Mouse (Mus musculus) brain, embryonic 18.5 days (tissue): Measurements from ENCODE around the gene Sprtn.

Source experiments
- DNase-seq: peaks from one replicate; pipeline ENCODE4 v3.0.0-alpha.2; 2012; ENCODE audit warnings: low read depth, low spot score

Gene Sprtn

DNA sequence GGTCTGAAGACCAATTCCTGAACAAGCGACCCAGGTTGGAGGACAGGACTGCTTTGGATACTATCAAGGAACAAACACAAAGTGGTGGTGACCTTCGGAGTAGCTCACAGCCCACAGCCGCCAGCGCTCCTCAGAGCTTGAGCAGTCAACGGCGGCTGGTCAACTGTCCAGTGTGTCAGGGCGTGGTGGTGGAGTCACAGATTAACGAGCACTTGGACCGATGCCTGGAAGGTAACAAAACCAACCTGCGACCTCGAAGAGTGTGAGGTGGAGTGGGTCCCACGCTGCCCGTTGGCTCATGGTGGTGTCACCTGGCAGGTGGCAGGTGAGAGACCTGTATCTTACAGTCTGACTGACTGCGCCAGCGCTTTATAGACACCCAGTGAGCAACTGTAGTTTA lies 5.5 kb downstream of the Sprtn start:
- no peak for DNase-seq

DNA sequence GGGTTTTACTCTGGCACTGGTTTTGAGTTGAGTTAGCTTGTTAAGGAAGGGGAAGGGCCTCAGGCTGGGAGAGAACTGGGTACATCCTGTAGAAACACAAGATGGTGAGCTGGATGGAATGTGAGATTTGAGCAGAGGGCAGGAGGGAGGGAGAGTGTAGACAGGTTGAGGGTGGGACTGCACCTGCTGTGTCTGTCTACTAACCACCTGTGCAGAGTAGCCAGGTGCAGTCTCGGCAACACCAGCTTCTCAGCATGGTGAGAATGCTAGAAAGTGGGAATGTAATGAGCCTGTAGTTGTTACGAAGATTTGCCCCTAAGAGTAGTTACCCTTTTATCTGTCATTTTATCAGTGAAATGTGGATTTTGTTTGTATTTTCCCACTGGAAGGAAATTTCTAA lies 7.8 kb downstream of the Sprtn start:
- DNase-seq = no peak

DNA sequence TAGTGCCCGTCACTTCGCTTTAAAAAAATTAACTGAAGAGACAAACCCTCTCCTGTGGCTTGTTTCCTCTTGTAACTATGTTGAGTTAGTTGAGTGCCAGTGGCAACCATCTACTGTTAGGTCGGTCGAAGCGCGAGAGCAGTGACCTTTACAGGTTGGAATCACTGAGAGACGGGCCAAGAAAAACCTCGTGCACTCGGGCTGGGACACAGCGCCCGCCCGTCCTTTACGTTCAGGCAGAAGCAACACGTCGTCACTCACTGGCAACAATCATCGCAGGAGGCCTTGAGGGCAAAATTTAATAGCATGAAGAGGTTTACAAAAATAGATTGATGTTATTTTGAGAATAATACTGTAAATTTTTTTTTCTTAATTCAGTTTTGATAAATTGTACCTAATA lies 12.2 kb downstream of the Sprtn start:
- DNase-seq = no peak

DNA sequence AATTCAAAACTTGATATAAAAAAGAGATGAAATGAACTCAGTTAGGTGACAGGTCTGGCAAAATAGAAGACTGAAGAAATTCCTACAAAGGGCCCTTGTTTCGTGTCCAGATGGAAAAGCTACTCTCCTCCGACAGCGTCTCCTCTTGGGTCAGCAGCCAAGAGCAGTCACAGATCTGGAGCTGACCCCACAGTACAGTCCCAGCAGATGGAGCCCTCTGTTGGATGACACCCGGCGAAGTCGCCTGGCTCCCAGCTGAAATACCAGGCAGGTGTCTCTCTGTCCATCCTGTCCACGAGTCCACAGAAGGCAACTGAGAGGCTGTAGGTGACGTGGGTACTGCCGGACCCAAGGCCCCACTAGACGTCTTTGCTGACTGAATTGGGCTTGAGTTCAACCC lies 12.7 kb downstream of the Sprtn start:
- no peak for DNase-seq

DNA sequence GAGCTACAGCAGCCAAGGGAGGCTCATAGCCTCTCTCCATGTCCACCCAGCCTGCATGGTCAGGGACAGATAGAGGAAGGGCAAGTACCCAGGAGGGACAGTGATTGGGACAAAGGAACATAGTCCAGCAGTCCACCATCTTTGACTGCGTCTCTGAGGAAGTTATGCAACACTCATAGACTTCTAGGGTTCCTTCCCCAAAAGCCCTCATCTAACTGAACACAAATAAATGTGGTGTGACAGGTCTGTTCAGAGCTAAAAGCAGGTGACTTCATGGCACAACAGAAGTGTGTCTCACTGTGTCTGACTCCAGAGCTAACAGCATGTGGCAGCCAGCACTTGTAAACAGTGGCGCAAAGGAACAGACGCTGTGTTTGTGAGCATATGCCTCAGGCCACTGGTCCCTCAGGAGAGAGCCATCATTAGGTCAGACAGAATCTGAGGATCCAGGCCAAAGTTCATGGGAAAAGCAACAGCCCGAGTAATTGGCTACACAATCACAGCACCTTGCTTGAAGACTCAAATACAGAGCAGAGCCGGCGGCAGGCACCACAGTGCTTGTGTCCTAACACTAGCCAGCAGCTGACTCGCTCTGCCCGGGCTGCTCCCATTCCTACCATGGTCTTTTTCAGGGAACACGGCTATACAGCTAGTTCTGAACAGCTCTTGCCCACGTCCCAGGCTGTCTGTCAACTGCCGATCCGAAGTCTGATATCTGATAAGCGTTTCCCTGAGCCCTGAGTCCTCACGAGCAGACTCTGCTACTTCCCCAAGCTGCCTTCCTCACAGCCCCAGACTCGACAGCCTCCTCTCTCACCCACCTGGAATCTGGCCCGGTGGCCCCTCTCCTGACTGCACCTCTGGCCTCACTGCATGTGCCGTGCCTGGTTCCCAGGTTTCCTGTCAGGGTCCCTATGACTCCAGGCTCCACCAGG lies 14.5 kb downstream of the Sprtn start:
- DNase-seq = no peak

DNA sequence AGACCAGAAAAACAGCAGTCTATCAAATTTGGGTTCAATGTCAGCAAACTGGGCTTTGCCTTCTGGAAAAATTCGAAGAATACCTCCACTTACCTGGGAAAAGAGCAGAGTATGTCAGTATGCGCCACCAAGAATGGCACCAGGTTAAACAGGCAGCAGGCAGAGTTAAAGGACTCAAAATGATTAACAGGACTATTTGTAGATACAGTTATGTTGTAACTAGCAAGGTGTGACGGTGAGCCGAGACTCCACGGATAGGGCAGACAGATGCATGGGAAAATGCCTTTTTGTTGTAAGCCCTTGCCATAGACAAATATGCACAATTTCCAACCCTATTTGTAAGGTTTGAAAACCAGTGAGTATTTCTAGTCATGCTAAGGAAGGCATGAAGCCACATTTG lies 16.4 kb downstream of the Sprtn start:
- no peak for DNase-seq

DNA sequence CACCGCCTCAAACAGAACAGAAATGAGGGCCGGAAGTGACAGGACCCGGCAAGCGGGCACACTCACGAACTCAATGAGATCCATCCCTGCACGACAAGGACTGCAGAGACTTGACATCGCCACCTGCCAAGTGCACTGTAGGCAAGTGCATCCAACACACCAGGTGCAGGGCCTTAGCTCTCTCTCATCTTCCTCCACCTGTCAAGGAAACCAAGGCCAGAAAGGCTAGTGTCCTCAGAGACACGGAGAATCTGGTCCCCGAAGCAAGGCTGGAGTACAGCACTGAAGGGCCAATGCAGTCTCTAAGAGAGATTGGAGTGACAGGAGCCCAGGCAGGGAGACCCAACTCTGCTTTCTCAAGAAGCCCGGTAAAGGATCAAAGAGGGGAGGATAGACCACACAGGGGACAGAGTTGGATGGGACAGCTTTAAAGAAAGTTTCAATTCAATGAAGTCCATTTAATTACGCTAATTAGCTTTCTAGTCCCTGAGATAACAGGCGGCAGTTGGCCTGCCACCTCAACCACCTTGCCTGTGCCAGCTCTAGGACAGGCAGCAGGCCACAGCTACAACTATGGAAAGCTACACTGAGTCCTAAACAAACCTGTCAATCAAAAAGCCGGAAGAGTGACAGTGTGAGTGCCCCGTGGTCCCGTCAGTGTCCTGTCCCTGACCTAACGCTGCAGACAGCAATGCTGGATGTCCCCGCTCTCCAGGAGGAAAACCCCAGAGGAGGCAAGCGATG lies 20.2 kb downstream of the Sprtn start:
- no peak for DNase-seq

DNA sequence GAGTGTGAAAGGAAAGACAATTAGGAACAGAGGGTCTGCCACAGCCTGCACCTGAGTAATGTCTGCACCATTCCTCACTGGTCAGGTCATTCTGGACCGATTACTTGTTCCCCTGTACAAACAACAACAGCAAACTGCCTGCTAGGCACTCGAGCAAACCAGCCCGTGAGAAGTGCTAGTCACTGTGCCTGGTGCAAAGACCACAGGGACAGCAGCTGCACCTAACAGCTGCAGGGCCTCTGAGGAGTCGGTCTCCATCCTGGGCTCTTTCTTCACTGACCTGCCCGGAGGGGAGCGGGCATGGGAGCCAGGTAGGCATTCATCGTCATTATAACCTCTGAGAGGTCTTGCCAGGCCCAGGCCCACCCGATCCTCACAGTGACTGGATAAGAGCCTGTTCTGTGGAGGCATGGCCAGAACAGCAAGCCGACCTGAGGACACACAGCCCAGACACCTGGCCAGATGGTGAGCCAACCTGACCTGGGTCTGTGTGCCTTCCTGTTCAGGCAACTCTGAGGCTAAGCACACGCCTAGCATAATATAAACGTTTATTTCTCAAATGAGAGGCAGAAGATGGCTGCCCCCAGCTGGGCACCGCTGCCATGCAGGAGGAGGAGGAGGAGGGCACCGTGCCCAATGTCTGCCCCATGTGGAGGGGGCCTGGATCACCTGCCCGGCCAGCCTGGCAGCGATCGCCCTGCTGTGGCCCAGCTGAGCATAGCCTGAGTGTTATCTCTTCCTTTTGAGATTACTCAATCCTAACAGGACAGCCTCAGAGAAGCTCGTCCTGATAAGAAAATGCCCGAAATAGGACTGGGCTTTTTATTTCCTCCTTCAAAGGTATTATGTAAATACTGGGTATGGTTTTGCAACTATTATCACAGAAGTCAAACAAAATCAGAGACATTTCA lies 23.9 kb downstream of the Sprtn start:
- no peak for DNase-seq

DNA sequence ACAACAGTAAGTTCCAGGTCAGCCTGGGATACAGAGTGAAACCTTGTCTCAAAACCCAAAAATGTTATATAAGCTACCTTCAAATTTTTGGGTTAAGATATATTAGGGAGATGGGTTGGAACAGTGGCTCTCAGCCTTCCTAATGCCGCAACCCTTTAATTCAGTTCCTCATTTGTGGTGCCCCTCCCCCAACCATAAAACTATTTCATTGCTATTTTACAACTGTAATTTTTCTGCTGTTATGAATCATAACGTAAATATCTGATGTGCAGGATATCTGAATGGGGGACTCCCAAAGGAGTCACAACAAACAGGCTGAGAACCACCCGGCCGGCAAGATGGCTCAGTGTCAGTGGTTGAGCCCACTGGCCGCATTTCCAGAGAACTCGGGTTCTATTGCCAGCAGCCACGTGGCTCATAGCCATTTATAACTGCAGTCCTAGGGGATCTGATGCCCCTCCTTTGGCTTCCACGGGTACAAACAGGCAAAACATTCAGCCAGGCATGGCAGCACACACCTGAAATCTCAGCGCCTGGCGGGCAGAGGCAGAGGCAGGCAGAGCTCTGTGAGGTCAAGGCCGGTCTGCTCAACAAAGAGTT lies 24.9 kb downstream of the Sprtn start:
- no peak for DNase-seq

DNA sequence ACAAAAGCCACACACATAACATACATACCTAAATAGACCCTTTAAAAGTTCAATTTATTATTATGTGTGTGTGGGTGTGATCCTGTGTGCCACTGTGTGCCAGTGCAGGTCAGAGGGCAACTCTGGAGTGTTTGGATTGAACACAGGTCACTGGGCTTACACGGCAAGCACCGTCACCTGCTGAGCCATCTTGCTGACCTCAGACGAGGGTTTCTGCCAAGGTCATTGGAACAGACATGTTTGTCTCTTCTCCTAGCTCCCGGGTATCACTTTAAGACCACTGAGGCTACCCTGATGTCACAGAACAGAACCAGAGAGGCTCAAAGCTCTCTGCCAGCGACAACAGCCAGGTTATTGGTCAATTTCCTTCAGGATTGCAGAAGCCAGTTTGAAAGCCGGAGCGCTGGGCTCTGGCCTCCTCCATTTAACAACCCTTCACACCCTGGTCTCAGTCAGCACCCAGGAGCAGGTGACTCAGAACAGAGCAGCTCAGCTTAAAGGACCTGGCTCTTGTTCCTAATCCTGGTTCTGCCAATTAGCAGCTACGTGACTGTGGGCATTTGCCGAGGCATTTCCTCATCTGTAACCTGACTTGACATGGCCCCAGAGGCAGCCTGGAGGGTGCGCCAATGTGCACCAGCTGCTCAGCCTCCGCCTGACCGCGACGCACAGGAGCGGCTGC lies 26.4 kb downstream of the Sprtn start:
- no peak for DNase-seq

DNA sequence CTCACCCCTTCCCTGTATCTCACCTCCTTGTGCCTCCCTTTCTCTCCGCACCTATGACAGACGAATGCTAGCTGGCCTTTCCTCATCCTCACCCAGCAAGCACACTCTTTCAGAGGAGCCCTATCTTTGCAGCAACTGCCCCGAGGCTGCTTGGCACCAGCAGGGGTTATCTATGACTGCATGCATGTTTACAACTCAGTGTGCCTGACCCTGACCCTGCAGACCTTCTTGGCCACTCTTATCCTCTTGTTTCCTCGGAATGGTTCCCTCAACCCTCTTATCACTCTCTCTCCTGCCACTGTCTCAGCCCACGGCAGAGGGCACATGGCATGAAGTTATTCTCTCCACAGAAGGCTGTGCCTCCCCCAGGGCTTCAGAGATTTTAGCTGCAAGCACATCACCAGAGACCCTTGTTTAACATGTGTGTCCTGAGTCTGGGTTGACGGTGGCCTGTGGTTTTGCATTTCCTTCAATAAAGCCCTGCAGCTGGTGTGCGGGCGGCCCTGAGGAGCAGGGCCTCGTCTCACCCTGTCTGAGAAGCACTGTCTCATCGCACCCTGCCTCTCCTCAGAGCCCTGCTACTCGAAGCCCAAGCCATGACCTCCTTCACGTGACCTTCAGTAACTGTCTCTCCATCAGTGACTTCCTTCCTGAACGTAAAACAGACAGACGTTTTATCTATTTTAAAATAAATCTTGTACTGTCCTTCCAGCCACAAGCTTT lies 28.0 kb downstream of the Sprtn start:
- no peak for DNase-seq

DNA sequence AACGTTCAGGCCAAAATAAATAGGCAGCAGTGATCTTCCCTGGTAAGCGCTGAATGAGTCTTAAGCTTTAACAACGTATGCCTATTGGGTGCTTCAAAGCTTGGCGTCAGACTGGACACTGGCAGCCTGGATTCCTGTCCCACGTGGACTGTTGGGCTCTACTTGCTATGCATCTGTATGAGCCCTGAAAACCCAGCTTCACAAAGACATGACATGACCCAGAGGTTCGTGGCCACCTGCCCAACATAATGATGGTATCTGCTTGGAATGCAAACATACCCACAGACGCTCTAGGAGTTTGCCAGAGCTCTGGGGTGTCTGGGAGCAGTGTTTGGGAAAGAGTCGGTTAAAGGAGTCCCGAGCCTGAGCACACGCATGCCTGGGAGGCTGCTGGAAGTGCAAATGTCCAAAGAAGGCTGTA lies 28.7 kb downstream of the Sprtn start:
- no peak for DNase-seq

DNA sequence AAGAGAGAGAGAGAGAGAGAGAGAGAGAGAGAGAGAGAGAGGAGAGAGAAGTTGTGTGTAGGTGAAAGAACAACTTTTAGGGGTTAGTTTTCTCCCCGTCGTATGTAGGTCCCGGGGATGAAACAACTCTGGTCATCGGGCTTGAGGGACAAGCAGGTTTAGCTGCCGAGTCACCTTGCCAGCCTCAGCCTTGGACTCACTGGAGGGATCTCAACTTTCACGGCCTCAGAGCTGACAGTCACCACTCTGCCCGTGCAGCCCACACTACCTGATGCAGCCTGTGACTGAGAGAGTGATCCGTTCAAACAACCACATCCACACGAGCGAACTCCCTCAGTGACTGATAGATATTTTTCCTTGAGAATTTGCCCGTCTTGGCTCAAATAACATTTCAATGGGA lies 31.3 kb downstream of the Sprtn start:
- DNase-seq = no peak

DNA sequence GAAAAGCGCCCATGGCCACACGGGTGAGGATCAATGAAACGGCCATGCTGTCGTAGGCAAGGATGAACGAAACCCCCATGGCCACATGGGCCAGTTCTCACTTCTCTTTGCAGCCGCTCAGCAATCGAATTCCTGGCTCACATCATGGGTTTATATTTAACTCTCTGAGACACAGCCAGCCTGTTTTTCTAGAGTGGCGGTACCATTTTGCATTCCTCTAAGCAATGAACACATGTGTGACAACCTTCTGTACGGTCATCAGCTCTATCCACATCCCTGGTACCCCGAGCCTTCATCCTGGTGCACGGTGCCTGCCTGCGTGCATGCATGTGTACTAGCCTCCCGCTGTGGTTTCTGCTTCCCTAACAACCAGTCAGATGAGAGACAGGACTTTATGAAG lies 32.4 kb downstream of the Sprtn start:
- no peak for DNase-seq

DNA sequence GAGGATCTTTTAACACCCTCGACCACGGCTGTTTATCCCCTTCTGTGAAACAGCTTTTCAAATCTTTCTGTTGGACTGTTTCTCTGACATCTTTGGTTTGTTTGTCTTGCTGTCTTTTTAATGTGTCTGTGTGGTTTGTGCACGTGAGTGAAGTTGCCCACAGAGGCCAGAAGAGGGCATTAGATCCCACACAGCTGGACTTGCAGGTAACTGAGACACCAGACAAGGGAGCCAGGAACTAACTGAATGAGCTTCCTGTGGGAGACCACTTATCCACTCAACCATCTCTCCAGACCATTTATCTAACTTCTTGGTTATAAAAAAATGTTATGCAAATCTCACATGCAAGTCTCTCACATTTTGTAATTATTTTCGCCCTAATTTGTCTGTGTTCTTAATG lies 33.0 kb downstream of the Sprtn start:
- no peak for DNase-seq

DNA sequence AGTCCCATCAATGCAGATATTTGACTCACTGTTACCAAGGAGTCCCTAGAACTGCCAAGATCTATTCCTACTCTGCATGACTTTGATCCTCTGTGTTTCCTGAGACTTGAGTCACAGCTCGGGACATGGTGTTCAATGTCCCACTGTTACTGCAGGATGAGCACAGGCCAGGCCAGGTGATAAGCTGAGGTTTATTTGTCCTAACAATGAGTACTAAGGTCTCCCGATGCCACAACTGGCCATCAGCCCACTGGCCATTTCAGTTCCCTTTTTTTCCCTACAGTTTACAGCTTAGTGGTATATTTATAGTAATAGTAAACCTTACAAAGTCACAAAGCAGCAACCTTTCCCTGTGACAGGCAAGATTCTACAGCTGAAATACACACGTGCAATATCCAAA lies 34.7 kb downstream of the Sprtn start:
- DNase-seq = no peak

DNA sequence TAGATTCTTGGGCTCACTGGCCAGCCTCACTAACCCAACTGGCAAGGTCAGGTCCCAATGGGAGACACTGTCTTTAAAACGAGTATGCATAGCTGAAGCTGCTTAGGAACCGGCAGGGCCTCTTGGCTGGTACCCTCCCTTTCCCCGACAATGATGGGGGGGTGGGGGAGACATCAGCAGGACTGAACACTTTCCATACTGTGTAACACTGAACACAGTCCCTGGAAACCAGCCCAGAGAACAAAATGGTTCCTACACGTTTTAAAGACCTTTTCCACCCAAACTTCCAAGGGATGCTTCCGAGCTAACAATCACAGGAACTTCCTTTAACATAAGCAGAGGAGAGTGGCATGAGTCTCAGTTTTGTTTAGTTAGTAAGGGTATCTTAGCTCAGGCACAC lies 37.4 kb downstream of the Sprtn start:
- DNase-seq = no peak

DNA sequence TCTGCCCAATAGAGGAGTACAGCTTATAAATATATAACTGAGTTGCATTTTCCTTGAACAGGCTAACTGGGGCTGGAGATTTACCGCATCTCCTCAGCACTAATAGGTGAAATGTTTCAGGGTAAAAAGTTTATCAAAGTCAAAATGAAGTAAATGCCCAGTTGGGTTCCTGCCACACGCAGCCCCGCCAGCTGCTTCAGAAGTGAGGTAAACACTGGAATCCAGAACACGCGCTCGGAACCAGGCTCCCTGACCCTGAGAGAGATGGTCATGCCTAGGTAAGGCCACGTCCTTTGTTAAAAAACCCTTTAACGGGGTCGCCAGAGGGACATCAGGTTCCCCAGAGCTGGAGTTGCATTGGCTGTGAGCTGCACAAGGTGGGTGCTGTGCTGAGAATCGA lies 39.0 kb downstream of the Sprtn start:
- DNase-seq = no peak

DNA sequence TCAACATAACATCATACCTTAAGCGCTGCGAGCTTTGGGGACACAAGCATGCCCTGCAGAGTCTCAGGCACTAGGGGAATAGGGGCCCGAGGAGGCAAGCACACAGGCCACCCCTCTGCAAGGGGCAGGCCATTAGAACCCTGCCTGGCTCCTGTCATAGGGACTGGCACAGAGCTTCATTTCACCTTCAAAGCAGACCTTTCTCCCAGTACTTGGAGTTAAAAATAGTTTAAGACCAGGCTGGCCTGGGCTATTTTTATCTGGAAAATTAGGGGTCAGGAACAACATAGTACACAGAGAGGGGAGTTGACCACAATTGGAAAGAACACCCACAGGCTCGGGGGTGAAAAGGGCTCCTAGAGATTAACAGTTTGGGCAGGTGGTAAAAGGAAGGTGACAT lies 39.6 kb downstream of the Sprtn start:
- no peak for DNase-seq

DNA sequence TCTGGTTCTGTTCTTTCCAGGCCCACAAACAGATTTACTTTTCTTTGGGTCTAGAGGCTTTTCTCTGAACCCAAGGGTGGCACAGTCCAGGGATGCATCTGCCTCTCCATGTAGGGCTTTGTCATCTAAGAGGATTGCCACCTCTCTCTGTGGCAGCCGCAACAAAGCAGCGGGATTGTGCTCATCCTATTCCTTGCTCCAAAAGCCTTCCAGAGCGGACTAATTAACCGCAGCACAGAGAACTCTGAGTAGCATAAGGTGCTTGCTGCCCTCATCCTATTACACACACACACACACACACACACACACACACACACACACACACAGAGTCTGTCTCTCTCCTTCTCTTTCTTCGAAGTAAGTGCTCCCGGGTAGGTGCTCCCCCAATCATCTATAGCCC lies 46.1 kb downstream of the Sprtn start:
- no peak for DNase-seq
